Mouse (Mus musculus) brown adipose tissue, adult 24 weeks (tissue): ENCODE data around the gene Ccdc36. TPM values are rescaled to one million over a fixed set of nuclear protein-coding genes. Genes with fewer than 3 reads are reported as not detected.

ENCODE experiments used
- H3K27ac ChIP-seq: fragments of 200-500 bp; replicated peaks from 2 replicates; pipeline ENCODE4 v1.5.1; 2012; ENCODE audit warnings: low read depth, mild to moderate bottlenecking, low read length
- H3K4me1 ChIP-seq: fragments of 200-500 bp; 2 replicates; pipeline ENCODE4 v1.6.1; 2012; ENCODE audit warnings: low read length, mixed read lengths; ENCODE audit not compliant: control insufficient read depth, insufficient read depth, insufficient read length
- H3K4me3 ChIP-seq: fragments of 200-500 bp; 2 replicates; pipeline ENCODE4 v1.5.1; 2012; ENCODE audit warnings: low read depth, mild to moderate bottlenecking, low read length, moderate library complexity; ENCODE audit not compliant: insufficient read depth
- polyA plus RNA-seq: library from polyadenylated mRNA; stranded (reverse); fragments of >200 nt; gene quantifications from 2 replicates; pipeline ENCODE4 v1.2.4, GENCODE M21; 2012; ENCODE audit not compliant: missing spikeins, insufficient read depth, insufficient read length

Ccdc36 gene
- polyA plus RNA-seq, 1 experiment, result not detected

DNA sequence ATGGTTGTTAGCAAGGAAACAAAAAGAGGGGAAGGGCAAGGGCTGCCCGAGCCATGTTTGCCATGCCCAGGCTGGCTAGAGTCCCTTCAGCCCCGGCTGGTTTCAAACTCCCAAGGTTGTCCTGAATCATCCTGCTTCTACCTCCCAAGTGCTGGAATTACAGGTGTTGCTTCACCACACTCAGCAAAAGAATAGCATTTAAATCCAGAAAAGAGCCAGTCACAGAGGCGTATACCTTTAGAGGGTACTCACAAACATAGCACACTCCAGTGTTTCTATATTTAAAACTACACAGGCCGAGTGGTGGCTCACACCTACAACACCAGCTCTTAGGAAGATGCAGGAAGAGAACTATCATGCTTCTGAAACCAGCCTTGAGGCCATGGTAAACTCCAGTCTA, 18.7 kb downstream of the Ccdc36 start:
- Histone ChIP-seq H3K27ac (no peak overlapping the region), H3K4me1 (no peaks in the 10 kb centered on the region), H3K4me3 (no peak overlapping the region)

DNA sequence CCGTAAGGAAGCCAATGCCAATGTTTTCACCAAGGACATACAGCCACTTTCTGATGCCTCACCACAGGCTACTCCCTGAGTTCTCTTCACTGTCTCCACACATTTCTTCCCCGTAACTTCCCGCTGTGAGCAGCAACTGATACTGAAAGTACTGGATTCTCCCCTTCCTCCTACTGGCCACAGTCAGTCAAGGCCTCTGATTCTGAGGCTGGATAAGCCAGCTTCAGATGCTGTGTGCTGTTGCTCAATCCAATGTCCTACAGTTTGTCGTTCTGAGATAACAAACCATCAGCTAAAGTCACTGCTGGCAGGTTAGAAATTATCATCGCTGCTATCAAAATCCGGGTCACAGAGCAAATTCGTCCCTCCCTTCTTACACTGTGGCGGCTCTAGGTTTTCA, 23.8 kb downstream of the Ccdc36 start:
- no peaks in the 10 kb centered on the region for H3K4me1 ChIP-seq
- no peak overlapping the region for H3K4me3 ChIP-seq
- no peak overlapping the region for H3K27ac ChIP-seq

DNA sequence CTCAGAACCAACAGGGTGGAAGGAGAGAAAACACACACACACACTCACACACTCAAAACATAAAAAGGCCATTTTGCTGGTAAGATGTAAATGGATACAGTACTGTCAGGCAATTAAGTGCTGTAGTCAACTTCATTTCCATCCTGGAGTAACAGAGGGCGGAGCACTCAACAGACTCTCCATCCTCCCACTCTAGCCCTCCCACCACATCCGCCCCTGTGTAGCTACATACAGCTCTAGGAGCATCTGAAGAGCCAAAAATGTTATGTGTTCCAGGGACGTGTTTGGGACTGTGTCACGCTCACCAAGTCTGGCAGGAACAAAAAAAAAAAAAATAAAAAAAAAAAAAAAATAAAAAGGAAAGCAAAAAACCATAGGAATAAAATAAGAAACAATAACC, 25.2 kb downstream of the Ccdc36 start:
- Histone ChIP-seq H3K27ac (no peak overlapping the region), H3K4me1 (no peaks in the 10 kb centered on the region), H3K4me3 (no peak overlapping the region)

DNA sequence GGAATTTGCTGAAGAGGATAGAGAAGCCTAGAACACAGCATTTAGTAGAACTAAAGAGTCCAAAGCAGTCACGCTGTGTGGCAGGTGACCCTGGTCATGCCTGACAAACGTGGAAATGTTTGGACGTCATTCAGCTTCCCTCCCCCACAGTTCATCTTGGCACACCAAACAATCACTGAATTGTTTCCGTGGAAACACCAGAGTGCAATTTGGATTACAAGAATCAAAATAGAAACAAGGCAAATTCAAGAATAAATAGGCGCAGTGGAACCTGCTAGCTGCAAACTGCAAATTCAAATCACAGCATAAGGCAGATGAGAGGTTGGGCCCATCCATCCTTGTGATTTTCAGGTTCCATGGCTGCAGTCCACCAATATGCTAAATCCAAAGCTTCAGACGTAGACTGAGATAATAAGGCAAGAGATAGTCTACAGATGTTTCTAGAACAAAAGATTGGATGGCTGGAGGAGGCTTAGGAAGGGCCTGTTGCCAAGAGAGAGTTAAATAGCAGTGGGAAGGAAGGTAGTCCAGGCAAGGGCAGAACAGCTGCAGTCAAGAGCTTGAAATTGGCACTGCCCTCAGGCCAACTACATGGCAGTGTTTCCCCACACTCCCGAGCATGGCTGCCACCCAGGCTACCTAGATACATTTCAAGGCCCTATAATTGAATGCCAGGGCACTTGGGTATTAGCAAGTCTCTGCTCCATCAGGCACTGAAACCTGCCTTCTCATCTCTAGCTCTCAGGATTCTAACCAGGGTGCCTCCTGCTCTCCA, 26.9 kb downstream of the Ccdc36 start:
- H3K4me3 ChIP-seq, result no peak overlapping the region
- H3K27ac ChIP-seq, result no peak overlapping the region
- no peaks in the 10 kb centered on the region for H3K4me1 ChIP-seq

DNA sequence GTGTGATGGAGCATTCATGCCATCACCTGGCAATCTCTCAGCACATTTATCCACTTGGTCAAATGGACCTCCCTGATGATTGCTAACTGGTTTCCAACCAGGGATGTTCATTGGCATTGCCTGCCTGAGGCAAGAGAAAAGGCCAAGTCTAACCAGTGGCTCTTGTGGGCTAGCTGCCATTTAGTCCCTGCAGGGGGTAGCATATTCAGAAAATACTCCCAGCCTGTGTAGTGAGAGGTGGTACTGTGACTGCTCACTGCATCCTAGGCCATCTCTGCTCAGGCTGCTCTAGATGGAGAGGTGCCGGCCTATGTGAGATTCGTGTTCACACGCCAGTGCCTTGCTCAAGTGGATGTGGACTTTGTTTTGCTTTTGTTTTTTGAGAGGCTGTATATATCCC, 30.0 kb downstream of the Ccdc36 start:
- H3K4me1 ChIP-seq, result no peaks in the 10 kb centered on the region
- H3K4me3 ChIP-seq, result no peak overlapping the region
- no peak overlapping the region for H3K27ac ChIP-seq

DNA sequence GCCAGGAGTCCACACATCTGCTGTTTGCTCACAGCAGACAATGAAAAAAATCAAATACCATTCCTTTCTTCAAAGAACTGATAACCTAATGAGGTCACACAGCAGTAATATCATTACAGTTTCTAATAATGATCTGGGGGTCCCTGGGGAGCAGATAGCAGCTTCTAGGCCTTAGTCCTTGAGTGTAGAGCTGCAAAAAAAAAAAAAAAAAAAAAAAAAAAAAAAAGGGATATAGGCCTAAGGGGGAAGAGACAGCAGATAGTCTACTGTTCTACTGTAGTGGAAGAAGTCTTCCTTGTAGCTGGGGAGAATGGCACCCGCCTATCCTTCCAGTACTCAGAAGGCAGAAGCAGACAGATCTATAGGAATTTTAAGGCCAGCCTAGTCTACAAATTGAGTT, 32.9 kb downstream of the Ccdc36 start:
- no peak overlapping the region for H3K27ac ChIP-seq
- H3K4me1 ChIP-seq, result no peaks in the 10 kb centered on the region
- no peak overlapping the region for H3K4me3 ChIP-seq

DNA sequence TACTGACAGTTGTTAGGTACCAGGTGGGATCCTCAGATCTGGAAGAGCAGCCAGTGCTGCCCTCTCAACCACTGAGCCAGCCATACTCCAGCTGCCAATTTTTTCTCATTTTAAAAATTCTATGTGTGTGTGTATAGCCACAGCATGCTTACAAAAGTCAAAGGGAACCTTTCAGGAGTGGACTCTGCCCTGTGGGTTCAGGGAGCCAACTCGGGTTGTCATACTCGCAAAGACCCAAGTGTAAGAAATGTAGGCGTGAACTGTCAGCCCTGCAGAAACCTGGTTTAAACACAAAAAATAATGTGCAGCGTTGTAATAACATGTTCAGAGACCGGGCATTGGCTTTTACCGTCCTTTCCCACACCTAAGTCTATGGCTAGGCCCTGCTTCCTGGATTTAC, 34.1 kb downstream of the Ccdc36 start:
- Histone ChIP-seq H3K27ac (no peak overlapping the region), H3K4me1 (no peaks in the 10 kb centered on the region), H3K4me3 (no peak overlapping the region)

DNA sequence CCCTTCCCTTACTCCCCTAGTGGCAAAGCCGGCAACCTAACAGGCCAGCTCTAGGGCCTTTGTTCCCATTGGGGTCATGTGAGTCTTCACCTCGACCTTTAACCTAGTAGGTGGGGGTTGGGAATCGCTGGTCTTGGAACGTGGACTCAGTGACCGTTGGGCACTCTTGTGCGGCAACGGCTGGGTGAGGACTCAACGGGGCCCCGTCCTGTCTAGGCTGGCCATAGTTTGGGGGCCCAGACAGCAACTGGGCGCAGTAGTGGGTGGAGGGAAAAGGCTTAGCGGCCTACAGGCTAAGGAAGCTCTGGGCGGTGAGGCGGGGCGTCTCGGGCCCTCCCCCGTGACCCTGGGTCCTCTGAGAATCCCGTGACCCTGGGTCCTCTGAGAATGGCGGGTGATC, 35.6 kb downstream of the Ccdc36 start, which contains the start of gene 1700102P08Rik:
TSS of gene 1700102P08Rik (plus strand) at position 130 of the 400 bp plus-strand sequence.
- Histone ChIP-seq H3K4me3 (no peak within 1 kb of the TSS), H3K27ac (no peak within 1 kb of the TSS)

DNA sequence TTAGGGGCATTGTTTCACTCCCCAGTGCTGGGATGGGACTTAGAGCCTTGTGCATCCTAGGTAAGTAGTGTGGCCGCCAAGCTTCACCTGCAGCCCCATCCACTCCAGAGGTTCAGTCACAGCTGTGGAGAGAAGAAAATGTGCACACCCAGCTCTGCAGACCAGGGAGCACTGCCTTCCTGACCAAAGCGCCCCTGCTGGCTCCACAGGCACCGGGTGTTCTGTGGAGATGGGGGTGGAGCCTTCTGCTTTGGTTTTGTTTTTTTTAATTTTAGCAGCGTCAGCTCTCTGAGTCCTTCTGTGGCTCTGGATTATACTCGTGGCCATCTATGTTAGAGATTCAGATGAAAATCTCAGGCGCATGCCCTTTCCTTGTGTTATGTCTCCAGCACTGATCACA, 39.1 kb downstream of the Ccdc36 start:
- H3K4me1 ChIP-seq, result no peaks in the 10 kb centered on the region
- no peak overlapping the region for H3K4me3 ChIP-seq
- no peak overlapping the region for H3K27ac ChIP-seq

More for the DNA sequence above, 35.6 kb downstream of the Ccdc36 start, which contains the start of gene 1700102P08Rik:
- H3K4me1 ChIP-seq, result no peaks in the 10 kb centered on the region

DNA sequence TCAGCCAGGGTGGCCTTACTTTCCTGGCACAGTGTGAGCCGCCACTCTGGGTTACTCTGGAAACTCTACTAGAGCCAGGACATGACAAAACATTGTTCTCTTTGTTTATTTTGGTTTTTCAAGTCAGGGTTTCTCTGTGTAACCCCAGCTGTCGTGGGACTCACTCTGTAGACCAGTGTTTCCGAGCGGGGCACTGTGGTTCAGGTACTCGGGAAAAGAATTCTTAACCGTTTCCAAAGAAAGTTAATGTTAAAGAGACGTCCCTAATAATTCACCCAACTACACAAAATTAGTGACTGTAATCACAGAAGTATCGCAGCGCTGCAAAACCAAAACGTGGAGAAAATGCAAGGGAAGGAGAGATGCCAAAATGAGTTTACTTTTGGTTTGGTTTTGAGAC, 39.7 kb downstream of the Ccdc36 start:
- no peak overlapping the region for H3K4me3 ChIP-seq
- H3K27ac ChIP-seq, result no peak overlapping the region
- no peaks in the 10 kb centered on the region for H3K4me1 ChIP-seq

DNA sequence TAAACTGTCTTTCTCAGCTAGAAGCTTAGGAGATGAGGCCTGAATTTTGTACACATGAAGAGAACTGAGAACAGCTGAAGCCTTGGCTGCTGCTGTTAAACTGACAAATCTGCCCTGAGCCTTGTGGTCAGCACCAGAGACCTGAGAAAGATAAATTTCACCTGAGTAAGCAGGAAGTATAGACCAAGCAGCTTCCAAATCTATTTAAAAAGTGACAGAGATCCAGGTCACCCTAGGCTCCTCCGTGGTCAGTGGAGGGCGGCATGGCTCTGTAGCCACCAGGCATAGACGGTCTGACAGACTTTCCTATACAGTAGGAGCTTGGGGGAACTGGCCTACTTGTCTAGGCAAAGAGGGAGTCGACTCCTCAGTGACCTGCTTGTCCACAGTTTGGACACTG, 41.5 kb downstream of the Ccdc36 start:
- Histone ChIP-seq H3K4me1 (no peaks in the 10 kb centered on the region), H3K27ac (no peak overlapping the region), H3K4me3 (no peak overlapping the region)

DNA sequence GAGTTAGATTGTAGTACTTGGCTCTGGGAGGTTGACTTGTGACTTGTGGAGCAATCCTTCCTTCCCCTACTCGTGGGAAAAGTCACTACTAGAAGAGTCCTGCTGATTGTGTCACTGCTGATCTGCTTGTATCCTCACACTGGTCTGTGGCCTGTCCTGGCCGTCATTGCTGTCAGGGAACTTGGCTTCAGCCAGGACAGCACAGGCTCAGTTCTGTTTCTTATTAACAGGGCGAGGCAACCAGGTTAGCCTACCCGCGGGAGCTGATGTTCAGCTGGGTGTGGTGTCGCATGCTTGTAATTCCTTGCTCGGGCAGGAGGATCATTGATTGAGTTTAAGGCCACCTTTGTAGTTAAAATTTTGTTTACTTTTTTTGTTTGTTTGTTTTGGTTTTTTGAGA, 43.3 kb downstream of the Ccdc36 start:
- Histone ChIP-seq H3K4me3 (no peak overlapping the region), H3K4me1 (no peaks in the 10 kb centered on the region), H3K27ac (no peak overlapping the region)

DNA sequence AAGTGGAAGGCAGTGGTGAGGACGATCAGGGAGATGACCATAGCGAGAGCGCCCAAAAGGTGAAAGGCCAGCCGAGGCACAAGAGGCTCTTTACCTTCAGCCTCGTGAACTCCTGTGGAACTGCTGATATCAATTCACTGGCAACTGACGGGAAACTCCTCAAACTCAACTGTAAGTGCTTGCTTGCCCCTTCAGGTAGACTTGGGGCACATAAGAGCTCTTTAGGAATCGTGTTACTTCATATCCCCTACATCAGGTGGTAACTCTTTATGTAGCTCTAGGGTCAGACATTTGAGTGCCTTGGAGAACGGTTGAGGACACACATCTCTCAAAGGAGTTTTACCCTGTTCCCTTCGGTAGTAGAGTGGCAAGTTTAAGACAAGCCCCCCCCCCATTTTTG, 46.9 kb downstream of the Ccdc36 start:
- Histone ChIP-seq H3K4me1 (no peaks in the 10 kb centered on the region), H3K27ac (no peak overlapping the region), H3K4me3 (no peak overlapping the region)

DNA sequence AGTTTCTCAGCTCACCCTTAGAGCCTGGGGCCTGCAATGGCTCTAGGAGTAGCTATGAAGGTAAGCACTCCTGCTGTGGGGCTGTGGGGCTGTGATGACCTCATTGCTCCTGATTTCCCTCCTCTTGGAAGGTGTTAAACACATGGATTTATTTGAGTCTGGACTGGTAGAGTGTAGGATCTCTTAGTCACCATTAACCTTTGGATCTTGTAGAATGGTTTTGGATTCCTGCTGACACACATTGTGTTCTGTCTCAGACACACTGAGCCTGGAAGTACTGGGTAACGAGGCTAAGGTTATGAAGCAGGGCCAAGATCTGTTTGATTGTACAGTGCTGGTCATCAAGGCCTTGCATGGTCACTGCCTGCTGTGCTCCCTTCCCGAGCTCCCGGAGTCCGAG, 49.0 kb downstream of the Ccdc36 start:
- no peaks in the 10 kb centered on the region for H3K4me1 ChIP-seq
- no peak overlapping the region for H3K4me3 ChIP-seq
- H3K27ac ChIP-seq, result no peak overlapping the region

DNA sequence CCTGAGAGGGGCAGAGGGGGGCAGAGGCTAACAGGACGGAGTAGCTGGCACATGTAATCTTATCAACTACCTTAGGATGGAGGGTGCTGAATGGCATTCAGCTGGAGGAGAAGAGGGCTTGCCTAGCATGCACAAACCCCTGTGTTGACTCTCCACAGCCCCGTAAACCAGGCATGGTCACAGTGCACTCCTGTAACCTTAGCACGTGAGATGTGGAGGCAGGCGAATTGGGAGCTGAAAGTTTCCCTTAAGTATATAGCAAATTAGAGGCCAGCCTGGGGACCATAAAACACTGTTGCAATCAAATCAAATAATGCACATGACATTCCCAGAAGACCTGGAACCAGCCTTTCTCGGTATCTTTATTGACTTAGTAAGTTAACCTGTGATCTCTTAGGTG, 49.5 kb downstream of the Ccdc36 start:
- Histone ChIP-seq H3K27ac (no peak overlapping the region), H3K4me3 (no peak overlapping the region), H3K4me1 (no peaks in the 10 kb centered on the region)

DNA sequence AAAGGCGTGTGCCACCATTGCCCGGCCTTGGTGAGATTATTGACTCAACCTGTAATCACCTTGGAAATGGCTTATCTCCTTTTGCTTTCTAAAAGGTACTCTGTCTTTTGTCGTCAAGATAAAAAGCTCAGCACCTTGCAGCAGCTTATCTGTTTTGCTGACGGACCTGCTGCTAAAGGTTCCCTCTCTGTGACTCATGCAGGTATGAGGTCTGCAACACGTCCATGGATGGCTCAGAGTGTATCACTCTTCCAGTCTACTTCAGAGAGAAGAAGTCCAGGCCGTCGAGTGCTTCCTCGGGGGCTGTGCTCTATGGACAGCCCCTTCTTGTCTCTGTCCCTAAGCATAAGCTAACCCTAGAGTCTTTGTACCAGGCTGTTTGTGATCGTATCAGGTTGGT, 50.0 kb downstream of the Ccdc36 start:
- H3K27ac ChIP-seq, result no peak overlapping the region
- no peaks in the 10 kb centered on the region for H3K4me1 ChIP-seq
- H3K4me3 ChIP-seq, result no peak overlapping the region
